Mouse (Mus musculus) cerebellum, adult 9-11 months (tissue): ENCODE measurements at regions not wholly inside any gene's neighbourhood (a gene's known extent, or its start where the extent isn't known, plus 50 kb on each side); places are given as distances from the start of the nearest gene placed in this dataset.

Source experiments
- DNase-seq: peaks from one replicate; pipeline ENCODE4 v3.0.0; 2022

DNA sequence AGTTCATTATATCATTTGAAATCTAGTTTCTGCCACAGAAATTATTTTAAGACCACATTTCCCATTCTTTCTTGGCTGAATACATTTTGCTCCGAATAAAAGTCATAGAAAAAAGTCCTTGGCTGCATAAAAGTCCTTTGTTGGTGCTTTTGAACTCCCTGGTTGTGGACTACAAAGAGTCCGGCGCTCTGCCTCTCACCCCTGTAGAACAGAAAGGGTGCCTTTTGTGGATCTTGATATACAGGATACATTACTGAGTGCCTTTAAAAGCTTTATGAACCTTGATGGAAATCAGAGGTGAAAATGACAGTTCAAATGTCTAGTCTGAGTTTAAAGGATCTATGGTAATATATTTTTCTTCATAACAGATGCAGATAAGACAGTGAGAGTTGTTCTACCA lies 355.5 kb downstream of the Anxa1 start:
- DNase-seq: no peak

DNA sequence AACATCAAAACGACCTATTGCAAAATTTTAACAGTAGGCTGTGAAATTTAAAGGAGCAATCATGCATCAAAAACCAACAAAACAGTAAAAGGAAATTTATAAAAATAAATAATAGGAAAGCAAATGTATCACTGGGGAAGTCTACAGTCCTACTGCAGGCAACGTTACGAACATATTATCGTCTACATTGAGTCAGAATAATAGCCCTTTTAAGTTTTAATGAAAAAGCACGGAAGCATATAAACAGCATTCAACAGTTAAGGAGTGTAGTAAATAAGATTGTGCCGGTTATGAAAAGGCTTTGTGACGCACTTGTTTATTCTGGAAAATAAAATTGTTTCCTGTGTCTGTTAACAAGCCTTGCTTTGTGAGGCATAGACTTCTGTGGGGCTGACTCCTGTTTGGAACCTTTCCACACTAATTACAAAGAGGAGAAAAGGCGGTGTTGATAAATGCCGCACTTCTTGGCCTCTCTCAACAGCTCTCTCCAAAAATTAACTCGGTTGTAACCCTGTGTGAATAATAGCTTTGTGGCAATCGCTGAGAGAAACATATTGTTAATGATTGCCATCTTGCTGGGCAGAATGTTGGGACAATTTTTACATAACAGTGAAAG lies 363.0 kb downstream of the Anxa1 start:
- DNase-seq: no peak

DNA sequence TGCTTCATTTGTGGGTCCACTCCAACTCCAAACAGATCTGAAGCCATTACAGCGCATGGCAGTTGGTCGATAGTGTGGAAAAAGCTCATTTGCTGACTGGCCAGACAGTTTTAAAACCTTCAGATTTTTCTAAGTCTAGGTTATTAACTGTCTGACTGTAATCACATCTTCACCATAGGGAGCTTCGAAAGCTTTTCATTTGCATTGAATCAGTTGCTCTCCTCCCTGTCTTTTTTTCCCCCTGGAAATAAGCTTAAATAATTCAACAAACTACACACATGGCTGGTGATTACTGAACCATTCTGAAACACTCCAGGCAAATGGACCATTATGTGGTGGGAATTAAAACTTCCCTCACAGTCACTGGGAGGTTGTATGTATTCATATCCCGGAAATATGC lies 376.6 kb downstream of the Anxa1 start:
- DNase-seq: no peak

DNA sequence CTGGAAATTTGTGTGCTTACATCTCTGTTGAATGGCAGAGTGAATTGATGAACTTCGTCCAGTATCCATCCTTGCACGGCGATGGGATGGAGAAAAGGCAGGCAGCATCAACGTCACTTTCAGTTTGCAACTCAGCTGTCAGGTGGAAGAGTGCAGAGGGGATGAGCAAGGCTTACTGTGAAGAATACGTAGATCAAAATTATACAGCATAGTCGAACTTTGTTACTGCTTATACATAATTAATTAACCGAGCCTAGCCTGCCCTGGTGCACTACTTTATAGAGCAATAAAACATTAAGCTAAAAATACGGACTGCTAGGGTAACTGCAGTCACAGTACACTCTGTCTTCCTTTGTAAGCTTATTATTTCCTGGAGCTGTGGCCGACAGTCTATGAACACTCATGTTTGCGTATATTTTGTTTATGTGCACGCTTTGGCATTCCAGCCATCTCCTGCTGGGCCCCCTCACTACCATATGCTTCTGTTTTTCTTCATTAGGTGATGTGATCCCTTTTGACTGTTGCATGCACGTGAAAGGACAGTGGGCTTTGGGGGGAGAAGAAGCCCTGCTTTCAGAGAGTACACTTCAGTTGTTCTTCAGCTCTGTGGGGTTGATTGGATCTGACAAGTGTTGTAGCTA lies 380.8 kb downstream of the Anxa1 start:
- peak; percentile 58 for DNase-seq

DNA sequence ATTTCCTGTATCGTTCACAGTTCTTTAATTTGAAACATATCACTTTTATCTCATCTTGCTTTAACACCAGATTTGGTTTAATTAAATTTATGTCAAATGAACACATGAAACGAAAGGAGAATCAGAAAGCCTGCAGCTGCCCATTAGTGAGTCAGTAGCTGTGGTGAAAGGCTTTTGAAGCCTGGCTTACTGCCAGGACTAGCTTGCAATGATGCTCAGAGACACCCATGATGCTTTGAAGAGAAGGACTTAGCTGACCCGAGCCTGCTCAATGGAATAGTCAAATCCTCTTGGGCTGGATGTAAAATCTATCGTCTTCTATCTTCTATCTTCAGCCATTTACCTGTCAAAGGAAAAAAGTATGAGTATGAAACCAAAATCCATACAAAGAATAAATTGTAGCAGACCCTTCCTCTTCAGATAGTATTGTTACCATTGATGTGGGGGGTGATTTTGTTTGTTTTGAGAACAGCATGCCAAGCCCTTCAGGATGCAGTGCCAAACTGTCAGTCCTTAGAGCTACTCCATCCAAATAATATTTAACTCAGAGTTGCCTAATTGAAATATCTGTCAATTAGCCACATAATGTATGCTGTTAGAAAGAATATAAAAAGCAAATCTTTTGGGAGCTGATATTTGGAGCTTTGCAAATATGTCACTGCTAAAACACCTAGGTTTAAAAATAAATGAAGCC lies 384.7 kb downstream of the Anxa1 start:
- no peak for DNase-seq

DNA sequence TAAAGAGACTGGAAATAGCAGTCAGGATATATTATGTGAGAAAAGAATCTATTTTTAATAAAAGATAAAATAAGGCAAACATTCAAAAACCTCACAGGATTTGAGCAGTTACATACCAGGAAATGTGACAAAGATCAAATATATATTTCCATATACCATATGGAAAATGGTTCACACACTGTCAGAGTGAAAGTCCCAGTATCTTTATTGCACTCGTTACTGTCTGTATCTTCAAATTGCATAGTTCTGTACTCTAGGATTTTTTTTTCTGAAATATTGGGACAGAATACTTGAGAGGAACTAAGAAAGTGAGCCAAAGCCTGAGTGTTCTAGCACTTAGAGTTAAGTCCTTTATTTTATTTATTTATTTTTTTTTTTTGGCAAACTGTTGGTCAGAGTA lies 403.5 kb downstream of the Anxa1 start:
- no peak for DNase-seq

DNA sequence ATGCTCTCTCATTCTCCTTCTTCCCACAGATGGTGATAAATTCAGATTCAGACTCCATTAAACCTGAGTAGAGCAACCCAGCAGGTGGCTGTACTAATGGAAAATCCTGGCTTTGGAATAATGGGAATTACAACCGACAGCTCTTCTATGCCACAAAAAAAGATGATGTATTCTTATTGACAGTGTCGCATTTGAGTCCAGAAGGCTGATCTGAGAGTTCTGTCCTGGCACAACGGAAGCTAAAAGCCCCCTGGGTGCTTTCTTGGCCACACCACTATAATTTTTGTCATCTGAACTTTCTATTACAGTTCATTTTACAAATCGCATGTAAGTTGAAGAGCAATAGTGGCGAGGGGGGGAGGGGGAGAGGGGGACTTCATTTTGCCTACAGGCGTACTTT lies 411.9 kb downstream of the Anxa1 start:
- no peak for DNase-seq

DNA sequence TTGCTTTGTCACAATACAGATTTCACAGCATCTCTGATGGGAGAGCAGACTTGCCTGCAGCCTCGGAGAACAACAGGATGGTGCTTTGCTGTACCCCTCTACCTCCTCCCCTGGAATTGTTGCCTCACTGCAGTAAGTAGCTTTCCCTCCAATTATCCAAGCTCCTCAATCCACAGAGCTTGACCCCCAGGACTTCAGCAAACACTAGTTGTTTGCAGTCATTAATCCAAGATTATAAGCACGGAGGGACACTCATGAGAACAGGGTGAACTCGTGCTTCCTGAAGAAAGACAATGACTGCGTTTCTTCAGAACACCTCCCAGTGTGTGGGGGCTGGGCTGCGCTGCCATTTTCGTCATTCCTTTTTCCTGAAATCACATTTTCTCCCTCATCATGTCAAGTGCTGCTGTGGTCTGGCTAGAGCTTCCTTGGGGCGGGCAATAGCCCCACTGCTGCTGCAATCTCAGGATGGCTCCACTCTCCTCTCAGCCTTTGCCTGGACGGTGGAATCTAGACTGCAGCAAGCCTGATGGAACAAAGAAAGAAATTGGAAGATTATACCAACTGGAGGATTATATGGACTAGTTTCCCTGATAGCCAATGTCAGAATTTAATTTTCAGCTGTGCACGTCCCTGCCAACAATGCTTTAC lies 413.0 kb downstream of the Anxa1 start:
- no peak for DNase-seq

DNA sequence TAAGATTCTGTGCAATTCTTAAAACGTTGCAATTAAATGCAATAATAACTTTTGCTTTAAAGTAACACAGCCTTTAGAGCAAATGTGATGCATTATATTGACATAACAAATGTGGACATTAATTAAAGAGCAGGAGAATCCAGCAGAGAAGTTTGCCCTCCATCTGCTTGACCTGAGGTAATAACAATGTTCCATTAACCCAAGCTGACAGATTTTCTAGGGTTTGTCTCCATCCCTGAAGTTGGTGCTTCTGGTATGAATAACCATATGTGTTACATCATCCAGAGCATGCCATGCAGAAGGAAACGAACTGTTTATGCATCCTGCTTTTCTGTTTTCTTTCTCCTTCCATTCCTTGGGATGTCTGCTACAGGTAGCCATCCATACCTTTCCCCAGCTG lies 414.0 kb downstream of the Anxa1 start:
- no peak for DNase-seq

DNA sequence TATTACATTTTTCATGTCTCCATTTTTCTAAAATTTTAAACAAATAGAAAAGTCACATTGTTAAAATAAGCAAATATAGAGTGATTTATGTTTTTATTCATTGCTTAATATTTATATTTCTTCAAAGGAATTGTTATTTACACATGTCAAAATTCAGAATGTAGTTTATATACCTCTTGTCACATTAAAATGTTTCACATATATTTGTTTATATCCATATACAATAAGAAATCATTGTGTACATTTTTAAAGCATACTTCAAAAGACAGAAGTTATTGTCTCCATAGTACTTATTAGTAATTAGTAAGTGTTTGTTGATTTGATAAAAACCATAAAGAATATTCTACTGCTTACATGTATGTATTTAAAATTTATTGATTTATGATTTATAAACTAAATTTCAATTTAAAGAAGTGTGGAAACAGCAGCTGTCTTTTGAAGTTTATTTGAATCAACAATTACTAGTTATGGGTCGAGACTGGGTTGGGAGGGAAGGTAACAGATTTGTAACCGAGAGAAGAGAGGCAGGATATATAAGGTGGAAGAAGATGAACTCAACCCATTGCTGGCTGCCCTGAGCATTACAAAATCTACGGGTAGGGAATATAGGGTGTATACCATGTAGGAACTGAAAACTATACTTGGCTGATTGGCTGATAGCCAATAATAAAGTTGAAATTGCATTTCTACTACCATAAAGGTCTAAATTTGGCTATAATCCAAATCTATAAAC lies 420.8 kb downstream of the Anxa1 start:
- no peak for DNase-seq

DNA sequence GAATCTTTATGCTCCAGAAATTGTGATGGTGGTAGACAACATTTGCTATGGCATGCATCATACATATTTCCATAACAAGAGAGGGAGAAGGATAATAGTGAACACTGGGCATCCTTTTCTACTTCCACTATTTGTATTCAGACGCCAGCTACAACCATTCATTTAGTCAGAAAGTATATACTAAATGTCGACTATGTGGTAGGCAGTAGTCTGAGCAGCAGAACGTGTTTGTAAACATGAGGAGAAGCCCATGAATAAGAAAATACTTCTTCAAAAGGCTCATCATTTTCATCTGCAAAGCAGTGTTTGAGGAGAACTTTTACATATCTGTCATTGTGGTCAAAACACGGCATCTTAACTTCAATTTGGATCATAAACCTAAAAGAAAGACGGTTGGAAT lies 421.4 kb downstream of the Anxa1 start:
- DNase-seq: no peak

DNA sequence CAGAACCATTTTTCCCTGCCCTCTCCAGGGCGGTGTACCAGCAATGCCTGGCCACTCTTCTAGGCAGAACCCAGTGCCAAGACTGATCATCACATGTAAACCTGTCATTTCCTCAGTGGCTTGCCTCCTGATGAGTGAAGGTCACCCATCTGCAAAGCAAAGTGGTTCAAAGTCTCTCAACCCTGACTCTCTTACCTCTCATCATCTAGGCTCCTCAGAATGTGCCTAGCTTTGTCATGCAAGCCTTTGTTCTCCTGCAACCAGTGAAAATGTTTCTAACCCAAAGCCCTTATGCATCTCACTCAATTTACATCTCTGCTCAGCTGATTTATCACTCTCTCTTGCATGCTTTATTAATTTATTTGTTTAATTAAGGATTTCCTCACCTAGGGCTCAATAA lies 445.5 kb downstream of the Anxa1 start:
- DNase-seq: no peak

DNA sequence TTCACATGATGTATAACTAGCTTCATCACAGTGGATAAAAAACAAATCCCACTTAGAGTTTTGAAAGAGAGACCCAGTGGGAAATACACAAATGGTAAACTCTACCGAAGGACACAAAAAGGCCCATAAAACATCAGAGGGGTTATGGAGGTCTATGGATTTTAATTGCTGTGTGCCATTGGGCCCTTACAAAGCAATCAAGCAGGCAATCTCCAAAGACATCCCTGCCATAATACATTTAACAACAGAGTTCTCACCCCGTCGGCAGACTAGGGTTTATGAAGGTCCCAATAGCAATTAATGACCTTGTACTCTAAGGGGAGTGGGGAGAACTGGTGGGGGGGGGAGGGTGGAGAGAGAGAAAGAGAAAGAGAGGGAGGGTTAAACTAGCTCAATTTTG lies 448.0 kb downstream of the Anxa1 start:
- DNase-seq: no peak

DNA sequence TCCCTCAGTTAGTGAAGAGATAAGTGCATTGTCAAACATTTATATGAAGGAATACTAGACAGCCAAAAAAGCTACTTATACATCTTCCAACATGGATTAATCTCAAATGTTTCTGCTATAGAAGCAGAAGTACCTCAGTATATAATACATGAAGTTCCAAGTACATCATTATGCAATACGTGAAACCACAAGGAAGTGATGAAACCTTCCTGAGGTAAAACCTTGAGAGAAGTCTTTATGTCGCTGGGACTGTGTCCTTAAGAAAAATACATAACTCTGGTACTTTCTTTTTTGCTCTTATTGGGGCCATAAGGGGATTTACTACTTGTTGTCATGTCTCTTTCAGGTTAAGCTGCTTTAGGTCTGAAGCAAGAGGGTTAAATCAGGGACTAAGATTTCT lies 469.6 kb downstream of the Anxa1 start:
- DNase-seq: no peak

DNA sequence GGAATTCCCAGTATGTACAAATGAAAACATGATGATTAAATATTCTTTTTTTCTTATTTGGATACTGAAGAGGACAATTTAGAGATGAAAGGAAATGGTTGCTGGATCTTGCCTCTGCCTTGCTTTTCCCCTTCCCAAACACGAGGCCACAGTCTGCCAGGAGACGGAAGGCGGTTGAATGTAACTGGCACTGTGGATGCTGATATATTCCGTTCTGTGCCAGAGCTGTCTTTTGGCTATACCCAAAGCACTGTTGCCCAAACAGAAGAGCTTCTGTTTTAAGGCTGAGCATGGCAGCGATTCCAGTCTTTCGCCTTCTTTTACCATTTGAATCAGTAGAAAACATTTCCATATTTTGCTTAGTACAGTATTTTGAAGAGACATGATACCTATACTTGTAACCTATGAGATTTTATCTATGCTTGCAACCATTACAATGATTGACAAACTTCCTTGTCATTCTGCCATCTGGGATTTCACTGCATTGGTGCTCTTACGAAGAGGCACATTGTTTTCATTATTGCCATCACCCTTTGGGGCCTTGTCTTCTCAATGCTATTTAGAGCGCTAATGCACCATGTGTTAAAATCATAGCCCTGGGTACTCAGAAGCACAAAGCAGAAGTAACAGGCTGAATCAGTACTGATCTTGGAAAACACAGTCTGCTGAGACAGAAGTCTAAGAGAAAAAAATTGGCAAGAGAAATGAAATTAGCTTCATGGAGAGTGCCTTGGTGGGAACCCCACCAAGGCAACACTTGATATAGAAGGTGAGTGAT lies 504.6 kb downstream of the Anxa1 start:
- peak; percentile 3 for DNase-seq

DNA sequence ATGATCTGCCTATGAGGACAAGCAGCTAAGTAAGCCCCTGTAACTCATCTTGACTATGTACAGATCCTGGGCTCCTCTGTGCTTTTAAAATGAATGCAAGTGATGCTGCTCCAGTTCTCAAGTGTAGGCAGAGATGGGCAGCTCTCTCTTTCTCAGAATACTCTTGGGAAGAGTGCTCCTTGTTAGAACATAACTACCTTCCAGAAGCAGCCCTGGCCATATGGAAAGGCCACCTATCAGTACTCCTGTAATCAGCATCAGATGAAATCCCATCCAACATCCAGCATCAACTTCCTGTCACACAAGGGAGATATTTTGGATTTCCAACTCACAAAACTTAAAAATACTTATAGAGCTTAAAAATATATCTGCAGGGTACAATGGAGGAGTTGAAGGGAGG lies 509.8 kb downstream of the Anxa1 start:
- no peak for DNase-seq

DNA sequence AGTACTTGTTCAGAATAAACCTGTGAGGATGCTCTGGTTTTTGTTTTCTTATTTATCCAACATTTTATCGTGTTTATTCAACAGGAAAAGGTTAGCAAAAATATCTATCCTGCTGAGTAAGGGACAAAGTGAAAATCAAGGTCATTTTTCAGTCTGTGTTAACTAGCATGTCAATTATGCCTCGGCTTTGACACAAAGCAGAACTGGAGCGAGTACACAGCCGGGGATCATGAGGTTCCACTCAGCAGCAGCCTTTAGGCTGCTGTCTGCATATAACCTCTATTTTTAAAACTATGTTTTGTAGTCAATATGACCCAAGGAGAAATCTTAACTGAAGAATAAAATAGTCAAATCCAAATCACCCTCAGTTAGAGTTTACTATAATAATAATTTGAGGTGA lies 542.6 kb downstream of the Anxa1 start:
- no peak for DNase-seq

DNA sequence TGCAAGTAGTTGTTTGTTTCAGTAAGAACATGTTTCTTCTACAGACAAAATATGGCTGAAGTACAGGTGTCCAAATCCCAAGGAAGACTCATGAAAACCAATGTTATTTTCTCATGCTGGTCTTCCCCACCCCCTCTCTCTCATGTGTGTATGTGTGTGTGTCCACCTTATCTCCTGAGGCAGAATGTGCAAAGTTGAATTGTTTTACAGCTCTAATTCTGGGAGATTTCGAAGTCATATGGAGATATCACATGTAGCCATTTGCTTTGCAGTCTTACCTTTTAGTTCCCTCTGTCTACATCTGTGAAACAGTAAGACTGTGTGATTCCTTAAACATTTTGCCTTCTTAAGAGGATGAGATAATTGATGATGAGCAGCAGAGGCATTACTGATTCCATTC lies 582.8 kb downstream of the Anxa1 start:
- DNase-seq: no peak

DNA sequence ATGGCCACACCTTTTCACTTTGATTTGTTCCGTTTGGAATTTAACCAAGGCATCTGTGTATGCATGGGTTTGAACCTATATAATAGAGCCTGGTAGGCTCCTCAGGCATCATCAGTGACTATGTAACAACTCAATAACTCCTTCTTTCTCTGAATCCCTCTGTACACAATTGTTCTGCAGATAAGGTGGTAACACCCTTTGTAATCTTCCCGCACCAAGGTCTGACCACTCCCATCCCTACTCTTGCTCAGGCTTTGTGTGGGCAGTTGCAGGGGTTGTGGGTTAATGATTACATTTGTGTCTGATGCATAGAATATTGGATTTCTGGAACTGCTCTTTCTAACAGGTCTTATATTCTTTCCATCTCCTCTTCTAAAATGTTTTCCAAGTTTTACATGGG lies 596.9 kb downstream of the Anxa1 start:
- DNase-seq: no peak

DNA sequence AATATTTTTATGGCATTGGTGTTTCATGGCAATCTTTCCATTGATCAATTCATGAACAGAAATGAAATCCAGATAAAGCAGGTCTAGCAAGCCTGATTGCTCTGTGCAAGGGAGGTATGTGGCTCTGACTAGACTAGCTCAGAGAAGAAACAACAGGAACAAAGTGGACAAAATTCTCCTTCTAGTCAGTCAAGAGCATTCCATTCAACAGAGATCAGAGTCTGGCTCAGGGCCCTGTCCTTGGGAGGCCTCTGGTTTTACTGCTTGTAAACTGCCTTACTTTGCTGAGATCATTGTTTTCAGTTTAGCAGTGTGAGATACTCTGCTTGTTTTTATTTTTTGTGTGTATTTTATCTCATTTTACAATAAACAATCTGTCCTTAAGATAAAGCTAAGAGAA lies 607.2 kb downstream of the Anxa1 start:
- DNase-seq: no peak

DNA sequence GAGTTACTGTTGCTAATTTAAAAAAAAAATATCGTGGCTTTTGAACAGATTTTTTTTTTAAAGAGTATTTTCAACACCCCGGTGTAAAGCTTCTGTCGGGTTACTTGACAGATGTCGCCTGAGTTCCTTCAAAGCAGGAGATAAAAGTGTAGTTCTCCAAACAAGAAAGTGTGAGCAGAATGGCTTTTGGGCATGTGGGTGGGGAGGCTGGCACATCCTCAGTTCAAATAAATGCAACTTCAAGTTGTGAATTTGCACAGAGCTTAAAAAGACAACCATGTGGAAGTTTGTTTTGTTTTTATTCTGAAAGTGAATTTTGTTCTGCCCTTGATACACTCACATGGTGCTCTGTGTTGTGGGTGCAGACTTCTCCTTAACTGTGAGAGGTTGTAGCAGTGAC lies 612.9 kb downstream of the Anxa1 start:
- no peak for DNase-seq

DNA sequence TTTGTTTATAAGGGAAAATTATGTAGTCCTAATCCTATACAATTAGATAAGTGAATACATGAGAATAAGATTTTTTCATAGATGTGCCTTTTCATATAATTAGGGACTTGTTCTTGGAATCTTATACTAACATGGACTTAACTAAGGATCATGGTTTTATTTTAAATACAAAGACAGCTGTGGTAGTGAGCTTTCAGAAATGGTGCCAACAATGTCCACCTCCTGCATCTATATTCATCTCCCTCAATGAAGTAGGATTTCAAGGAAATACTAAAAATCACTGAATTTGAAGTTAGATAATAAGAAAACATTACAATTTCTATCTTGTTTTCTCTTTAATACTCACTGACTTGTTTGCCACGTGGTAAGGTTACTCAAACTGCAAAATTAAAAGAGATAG lies 619.8 kb downstream of the Anxa1 start:
- no peak for DNase-seq
